Mouse (Mus musculus): ENCODE measurements at regions not wholly inside any gene's neighbourhood (a gene's known extent, or its start where the extent isn't known, plus 50 kb on each side); places are given as distances from the start of the nearest gene placed in this dataset.

DNA sequence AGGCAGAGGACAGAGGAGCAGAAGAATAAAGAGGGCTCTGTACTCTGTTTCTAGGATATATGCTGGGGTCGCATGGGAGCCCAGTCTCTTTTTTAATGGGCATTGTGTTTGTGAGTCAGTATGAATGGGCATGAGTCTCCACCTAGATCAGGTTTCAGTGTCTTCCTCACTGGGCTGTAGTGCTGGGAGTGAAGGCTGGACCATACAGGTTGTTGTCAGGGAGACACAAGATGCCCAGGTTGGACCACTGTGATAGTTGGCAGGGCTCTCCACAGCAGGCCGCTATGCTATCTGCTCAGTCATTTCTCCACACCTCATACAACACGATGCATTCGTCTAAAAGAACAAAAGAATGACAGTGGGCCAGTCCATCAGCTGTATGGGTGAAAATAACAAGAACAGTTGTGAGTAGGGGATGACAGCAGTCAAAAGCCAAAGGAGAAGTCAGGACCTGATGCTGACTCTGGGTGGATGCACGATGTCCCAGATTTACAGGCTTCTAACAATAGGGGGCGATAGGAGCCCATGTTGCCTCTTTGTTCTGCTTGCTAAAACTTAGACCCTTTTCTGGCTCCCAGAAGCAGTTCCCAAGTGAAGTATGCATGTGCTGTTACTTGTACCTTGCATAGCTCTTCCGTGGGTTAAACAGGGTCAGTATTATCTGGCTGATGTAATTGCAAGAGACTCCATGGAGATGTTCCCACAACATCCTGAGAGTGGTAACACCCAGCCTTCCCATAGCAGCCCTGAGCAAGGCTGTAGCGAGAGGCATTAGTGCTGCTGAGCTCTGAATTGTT, 249.3 kb upstream of the Stac start:
- Histone ChIP-seq H3K27me3 (ENCODE audit: control insufficient read depth, insufficient read depth, low read length) (no peaks in the 10 kb centered on the region), H3K36me3 (ENCODE audit: control insufficient read depth, insufficient read depth, low read length) (no peaks in the 10 kb centered on the region), H3K4me1 (replicated peaks; ENCODE audit: control insufficient read depth, insufficient read depth, low read length) (no peaks in the 10 kb centered on the region), H3K4me3 (ENCODE audit: control insufficient read depth, insufficient read depth, low read length) (no peak overlapping the region), H3K27ac (ENCODE audit: control insufficient read depth, insufficient read depth, low read length) (no peak overlapping the region)
- TF ChIP-seq CTCF (IDR thresholded peaks at IDR 0.05; ENCODE audit: borderline replicate concordance, control insufficient read depth, extremely low read depth, insufficient read depth, low read length, poor library complexity) = no peak
- TF ChIP-seq POLR2A (IDR thresholded peaks at IDR 0.05; ENCODE audit: control insufficient read depth, extremely low read depth, insufficient read depth, low read length, poor library complexity) = no peak
- 49% methylated on average over 8 of the region's 8 CpGs for WGBS
- no peak for DNase-seq

DNA sequence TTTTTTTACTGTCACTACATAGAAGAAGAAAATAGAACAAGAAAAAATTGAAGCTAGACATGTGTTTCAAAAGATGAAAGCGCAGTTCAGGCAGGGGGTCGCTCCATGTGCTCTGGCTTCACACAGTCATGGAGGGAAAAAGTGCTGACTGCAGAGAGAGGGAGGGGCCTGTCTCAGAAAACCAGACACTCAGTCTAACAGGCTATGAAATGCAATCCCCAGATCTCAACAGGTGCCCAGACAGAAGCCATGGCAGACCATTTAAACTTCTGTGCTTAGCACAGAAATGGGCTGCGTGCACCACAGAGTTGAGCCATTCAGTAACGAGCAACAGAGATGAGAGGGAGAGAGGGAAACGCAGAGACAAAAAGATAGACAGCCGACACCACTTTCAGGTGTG, 242.3 kb upstream of the Stac start:
- H3K4me1 ChIP-seq (replicated peaks; ENCODE audit: control insufficient read depth, insufficient read depth, low read length) = no peaks in the 10 kb centered on the region
- H3K36me3 ChIP-seq (ENCODE audit: control insufficient read depth, insufficient read depth, low read length) = no peaks in the 10 kb centered on the region
- TF ChIP-seq CTCF (IDR thresholded peaks at IDR 0.05; ENCODE audit: borderline replicate concordance, control insufficient read depth, extremely low read depth, insufficient read depth, low read length, poor library complexity) (no peak), POLR2A (IDR thresholded peaks at IDR 0.05; ENCODE audit: control insufficient read depth, extremely low read depth, insufficient read depth, low read length, poor library complexity) (no peak)
- no peaks in the 10 kb centered on the region for H3K27me3 ChIP-seq (ENCODE audit: control insufficient read depth, insufficient read depth, low read length)
- no peak for DNase-seq
- WGBS = 93% methylated on average over 6 of the region's 6 CpGs
- no peak overlapping the region for H3K4me3 ChIP-seq (ENCODE audit: control insufficient read depth, insufficient read depth, low read length)
- H3K27ac ChIP-seq (ENCODE audit: control insufficient read depth, insufficient read depth, low read length) = no peak overlapping the region

DNA sequence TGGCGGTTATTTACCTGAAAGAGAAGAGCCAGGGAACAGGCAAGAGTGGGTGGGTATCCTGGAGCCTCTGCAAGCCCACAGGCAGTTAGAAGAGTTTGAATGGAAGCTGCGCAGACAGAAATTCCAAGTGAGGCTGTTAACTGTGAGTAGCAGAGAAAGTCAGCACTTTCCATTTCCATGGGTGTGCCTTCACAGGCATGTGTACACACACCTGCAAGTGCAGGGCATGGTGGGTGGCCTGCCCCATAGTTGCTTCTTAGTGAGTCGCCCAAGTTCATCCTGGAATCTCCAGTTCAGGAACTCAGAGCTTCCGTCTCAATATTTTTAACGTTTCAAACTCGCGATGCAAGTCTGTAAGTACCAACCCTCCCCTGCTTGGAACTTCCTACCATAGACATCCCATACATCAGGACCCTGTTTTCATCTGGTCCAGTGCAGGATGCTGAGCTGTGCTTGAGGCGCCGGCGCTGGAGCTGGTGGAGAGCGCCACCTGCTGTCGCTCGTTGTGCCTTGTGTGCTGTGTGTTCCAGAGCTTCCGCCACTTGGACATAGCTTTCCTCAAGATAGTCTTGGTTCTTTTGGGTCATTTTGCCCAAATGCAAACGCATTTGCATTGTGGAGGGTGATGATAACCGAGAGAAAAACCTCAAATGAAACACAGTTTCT, 228.3 kb upstream of the Stac start:
- 23% methylated on average over 16 of the region's 16 CpGs for WGBS
- TF ChIP-seq POLR2A (IDR thresholded peaks at IDR 0.05; ENCODE audit: control insufficient read depth, extremely low read depth, insufficient read depth, low read length, poor library complexity) (no peak), CTCF (IDR thresholded peaks at IDR 0.05; ENCODE audit: borderline replicate concordance, control insufficient read depth, extremely low read depth, insufficient read depth, low read length, poor library complexity) (peak; percentile 78; the same call in 1 of the 2 replicates)
- H3K27me3 ChIP-seq (ENCODE audit: control insufficient read depth, insufficient read depth, low read length) = no peaks in the 10 kb centered on the region
- no peak overlapping the region for H3K4me3 ChIP-seq (ENCODE audit: control insufficient read depth, insufficient read depth, low read length)
- H3K36me3 ChIP-seq (ENCODE audit: control insufficient read depth, insufficient read depth, low read length) = no peaks in the 10 kb centered on the region
- no peak overlapping the region for H3K27ac ChIP-seq (ENCODE audit: control insufficient read depth, insufficient read depth, low read length)
- no peaks in the 10 kb centered on the region for H3K4me1 ChIP-seq (replicated peaks; ENCODE audit: control insufficient read depth, insufficient read depth, low read length)
- peak; percentile 41 for DNase-seq

DNA sequence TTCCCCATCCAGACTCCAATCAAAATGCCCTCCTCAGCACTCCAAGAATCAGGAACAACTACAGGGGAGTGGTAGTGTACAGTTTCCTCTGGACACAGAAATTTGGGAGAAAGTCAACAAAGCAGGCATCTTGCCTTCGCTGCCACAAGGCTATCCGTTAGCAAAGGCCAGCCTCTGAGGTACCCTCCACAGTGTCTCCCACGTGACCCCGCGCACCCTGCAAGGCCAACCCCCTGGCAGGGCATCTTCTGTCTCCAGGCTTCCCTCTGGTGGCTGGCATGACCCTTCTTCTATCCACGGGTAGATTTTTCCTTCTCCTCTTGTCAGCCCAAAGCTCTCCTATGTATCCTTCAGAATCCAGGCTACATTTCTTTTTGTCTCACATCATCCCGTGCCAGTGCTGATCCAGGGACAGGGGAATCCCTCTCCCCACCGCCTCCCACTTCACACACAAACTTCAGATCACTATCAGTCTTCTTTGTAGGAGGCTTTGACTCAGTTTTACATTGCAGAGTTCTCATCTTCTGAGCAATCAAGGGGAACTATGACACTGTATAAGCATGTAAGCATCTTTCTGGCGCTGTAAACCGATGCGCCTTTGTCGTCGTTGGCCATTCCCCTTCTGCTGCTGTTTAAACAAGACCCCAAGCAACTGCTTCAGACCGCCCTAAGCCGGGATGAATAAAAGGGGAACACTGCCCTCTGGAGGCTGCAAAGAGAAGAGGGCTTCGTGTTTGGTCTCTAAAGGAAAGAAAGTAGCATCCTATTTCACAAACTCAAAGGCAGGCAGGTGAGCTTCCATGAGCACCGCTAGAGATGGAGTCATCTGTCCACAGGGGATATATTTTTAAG, 226.8 kb upstream of the Stac start:
- Histone ChIP-seq H3K36me3 (ENCODE audit: control insufficient read depth, insufficient read depth, low read length) (no peaks in the 10 kb centered on the region), H3K27me3 (ENCODE audit: control insufficient read depth, insufficient read depth, low read length) (no peaks in the 10 kb centered on the region), H3K4me3 (ENCODE audit: control insufficient read depth, insufficient read depth, low read length) (no peak overlapping the region), H3K4me1 (replicated peaks; ENCODE audit: control insufficient read depth, insufficient read depth, low read length) (no peaks in the 10 kb centered on the region), H3K27ac (ENCODE audit: control insufficient read depth, insufficient read depth, low read length) (no peak overlapping the region)
- WGBS = 33% methylated on average over 17 of the region's 17 CpGs
- TF ChIP-seq CTCF (IDR thresholded peaks at IDR 0.05; ENCODE audit: borderline replicate concordance, control insufficient read depth, extremely low read depth, insufficient read depth, low read length, poor library complexity) = no peak
- no peak for TF ChIP-seq POLR2A (IDR thresholded peaks at IDR 0.05; ENCODE audit: control insufficient read depth, extremely low read depth, insufficient read depth, low read length, poor library complexity)
- peak; percentile 2 for DNase-seq

DNA sequence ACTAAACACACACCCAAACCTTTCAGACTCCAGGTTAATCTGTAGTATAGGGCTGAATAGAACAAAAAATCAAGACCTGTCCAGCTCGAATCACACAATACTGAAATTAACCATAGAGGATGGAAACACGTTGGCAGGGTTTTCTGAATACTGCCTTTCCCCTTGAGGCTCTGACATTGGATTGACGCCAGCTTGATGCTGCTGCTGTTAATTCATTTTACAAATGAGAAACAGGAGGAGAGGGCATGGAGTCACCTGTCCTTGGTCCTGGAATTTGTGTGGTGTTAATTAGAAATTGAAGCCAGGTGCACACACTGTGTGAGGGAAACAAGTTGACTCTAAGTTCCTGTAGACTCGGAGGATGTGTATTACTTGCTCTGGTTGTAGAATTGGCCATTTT, 218.7 kb upstream of the Stac start:
- WGBS = 67% methylated on average over 4 of the region's 4 CpGs

DNA sequence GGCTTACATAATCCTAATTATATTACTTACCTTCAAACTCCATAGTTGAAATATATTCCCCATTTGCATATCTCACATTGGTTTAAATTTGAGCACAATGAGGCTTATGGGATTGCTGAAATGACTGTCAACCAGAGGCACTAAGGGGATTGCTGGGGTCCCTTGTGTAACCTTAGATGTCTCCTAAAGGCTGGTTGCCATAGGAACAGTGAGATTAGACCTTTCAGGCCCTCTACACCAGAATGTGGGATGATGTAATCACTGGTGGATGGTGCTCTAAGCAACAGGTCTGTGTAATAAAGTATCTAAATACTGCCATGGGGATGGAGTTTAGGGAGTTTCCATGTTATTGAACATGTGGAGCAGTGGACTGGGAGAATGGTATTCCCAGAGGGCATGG, 210.0 kb upstream of the Stac start:
- Histone ChIP-seq H3K4me1 (replicated peaks; ENCODE audit: control insufficient read depth, insufficient read depth, low read length) (no peaks in the 10 kb centered on the region), H3K4me3 (ENCODE audit: control insufficient read depth, insufficient read depth, low read length) (no peak overlapping the region), H3K36me3 (ENCODE audit: control insufficient read depth, insufficient read depth, low read length) (no peaks in the 10 kb centered on the region), H3K27me3 (ENCODE audit: control insufficient read depth, insufficient read depth, low read length) (no peaks in the 10 kb centered on the region), H3K27ac (ENCODE audit: control insufficient read depth, insufficient read depth, low read length) (no peak overlapping the region)
- no peak for DNase-seq
- no peak for TF ChIP-seq CTCF (IDR thresholded peaks at IDR 0.05; ENCODE audit: borderline replicate concordance, control insufficient read depth, extremely low read depth, insufficient read depth, low read length, poor library complexity)
- TF ChIP-seq POLR2A (IDR thresholded peaks at IDR 0.05; ENCODE audit: control insufficient read depth, extremely low read depth, insufficient read depth, low read length, poor library complexity) = no peak

More for the DNA sequence above, 218.7 kb upstream of the Stac start:
- Histone ChIP-seq H3K4me3 (ENCODE audit: control insufficient read depth, insufficient read depth, low read length) (no peak overlapping the region), H3K27ac (ENCODE audit: control insufficient read depth, insufficient read depth, low read length) (no peak overlapping the region), H3K4me1 (replicated peaks; ENCODE audit: control insufficient read depth, insufficient read depth, low read length) (no peaks in the 10 kb centered on the region), H3K27me3 (ENCODE audit: control insufficient read depth, insufficient read depth, low read length) (no peaks in the 10 kb centered on the region), H3K36me3 (ENCODE audit: control insufficient read depth, insufficient read depth, low read length) (no peaks in the 10 kb centered on the region)
- no peak for TF ChIP-seq CTCF (IDR thresholded peaks at IDR 0.05; ENCODE audit: borderline replicate concordance, control insufficient read depth, extremely low read depth, insufficient read depth, low read length, poor library complexity)
- TF ChIP-seq POLR2A (IDR thresholded peaks at IDR 0.05; ENCODE audit: control insufficient read depth, extremely low read depth, insufficient read depth, low read length, poor library complexity) = no peak
- DNase-seq = no peak

Measured in thymus, adult 2 months (tissue).